22 mouse cellular contexts compared by ENCODE assay signal in the genomic region with DNA sequence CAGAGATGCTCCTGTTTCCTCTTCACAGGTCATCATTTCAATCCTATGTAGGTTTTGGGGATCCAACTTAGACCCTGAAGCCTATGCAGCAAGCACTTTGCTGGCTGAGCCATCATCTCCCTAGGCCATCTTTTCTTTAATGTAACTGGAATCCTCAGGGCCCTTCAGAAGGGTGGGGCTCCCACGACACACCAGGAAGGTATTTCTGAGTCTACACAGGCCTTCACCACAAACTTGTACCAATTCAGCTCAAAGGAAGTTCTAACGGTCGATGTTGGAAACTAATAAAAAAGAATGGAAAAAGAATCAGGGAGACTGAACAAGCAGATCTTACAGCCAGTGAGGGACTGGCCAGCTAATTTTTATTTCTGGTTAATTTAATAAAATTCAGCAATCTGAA.
"Had no signal": no experiment of that assay in that cellular context is flagged by ENCODE, and none has a peak within 500 bp of the region (broad histone marks: within the 10 kb centered on the region; RNA-seq: fewer than 3 reads in every experiment).

No protein-coding gene starts in this region.

- H3K36me3 ChIP-seq: hindbrain, embryonic 15.5 days; kidney, embryonic 15.5 days; limb, embryonic 15.5 days; liver, embryonic 12.5 days had no signal

- H3K27ac ChIP-seq: heart, adult 2 months; hindbrain, embryonic 13.5 days; hindbrain, embryonic 15.5 days; hindbrain, postnatal 0 days; kidney, embryonic 15.5 days; kidney, postnatal 0 days; limb, embryonic 13.5 days; limb, embryonic 15.5 days; liver, embryonic 12.5 days; liver, embryonic 14.5 days had no signal

- H3K27me3 ChIP-seq: heart, embryonic 12.5 days; hindbrain, embryonic 13.5 days; hindbrain, embryonic 15.5 days; kidney, embryonic 15.5 days; limb, embryonic 13.5 days; limb, embryonic 15.5 days; liver, embryonic 12.5 days had no signal

- H3K4me1 ChIP-seq: heart, embryonic 12.5 days; hindbrain, embryonic 13.5 days; hindbrain, embryonic 15.5 days; kidney, embryonic 15.5 days; limb, embryonic 13.5 days; limb, embryonic 15.5 days; liver, embryonic 12.5 days had no signal

- H3K4me3 ChIP-seq: heart, adult 2 months; heart, embryonic 12.5 days; hindbrain, embryonic 13.5 days; hindbrain, embryonic 15.5 days; kidney, embryonic 15.5 days; limb, embryonic 13.5 days; limb, embryonic 15.5 days; liver, embryonic 12.5 days had no signal

- H3K9me3 ChIP-seq: heart, embryonic 12.5 days; hindbrain, embryonic 13.5 days; hindbrain, embryonic 15.5 days; kidney, embryonic 15.5 days; limb, embryonic 13.5 days; limb, embryonic 15.5 days; liver, embryonic 12.5 days had no signal

- DNase-seq: gastrocnemius, postnatal 14 days; gastrocnemius, postnatal 36 days; heart, adult 2 months; heart, postnatal 10 days; kidney, adult 11 months; kidney, adult 2 months; kidney, adult 9 months; kidney, postnatal 14 days; kidney, postnatal 36 days; layer of hippocampus, adult 9-11 months; layer of hippocampus, postnatal 36 days; left cerebral cortex, postnatal 4 days had no signal
